Mouse (Mus musculus): ENCODE measurements around the gene Methig1.
A peak's percentile ranks its signal among the peaks of the same experiment; 100 is the strongest.
"Not testable (repeated sequence)": the region's sequence is repeated elsewhere in the genome, so short reads cannot be mapped to it uniquely, and the experiment has no call there.

The Methig1 gene

DNA sequence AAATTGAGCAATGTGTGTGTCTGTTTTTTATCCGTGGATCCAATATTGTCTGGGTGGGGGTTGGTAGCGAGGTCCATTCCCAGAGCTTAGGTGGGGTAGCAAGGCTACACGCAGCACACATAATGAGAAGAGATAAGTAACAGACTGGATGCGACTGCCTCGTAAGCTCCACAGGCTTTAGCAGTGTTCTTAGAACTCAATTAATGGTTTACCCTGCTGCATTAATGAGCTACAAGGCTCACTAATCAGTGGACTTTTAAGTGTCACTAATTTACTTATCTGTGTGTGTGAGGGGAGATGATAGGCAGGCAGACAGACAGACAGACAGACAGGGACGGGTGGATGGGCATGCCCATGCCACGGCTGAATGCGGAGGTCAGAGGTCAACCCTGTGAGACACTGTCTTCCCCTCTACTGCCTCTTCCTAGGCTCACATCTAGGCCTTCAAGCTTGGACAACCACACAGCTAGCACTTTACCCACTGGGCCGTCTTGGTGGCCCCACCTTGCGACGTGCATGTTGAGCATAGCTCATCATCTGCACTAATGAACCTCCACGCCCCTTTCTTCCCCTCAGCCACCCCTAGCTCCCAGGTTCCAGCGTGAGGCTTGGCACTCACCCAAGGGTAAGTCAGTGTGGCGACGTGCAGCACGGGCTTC, 47.8 kb downstream of the Methig1 start:
- DNase-seq: no peak

DNA sequence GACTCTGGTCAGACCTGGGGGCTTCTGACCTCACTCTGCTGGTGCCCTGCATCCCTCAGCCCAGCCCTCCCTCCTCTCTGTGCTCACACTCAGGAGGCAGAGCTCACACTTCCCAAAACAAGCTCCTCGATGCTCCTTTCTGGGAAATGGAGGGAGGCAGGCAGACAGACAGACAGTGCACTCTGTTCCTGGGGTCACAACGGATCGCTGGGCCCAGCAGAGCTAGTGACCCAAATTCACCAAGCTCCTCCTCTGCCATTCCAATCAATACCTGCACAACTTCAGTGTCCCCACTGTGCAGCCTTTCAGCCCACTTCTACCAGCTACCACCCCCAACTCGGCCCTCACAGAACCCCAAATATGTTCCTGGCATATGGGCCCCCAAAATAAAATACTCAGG, 48.9 kb downstream of the Methig1 start:
- DNase-seq: no peak

DNA sequence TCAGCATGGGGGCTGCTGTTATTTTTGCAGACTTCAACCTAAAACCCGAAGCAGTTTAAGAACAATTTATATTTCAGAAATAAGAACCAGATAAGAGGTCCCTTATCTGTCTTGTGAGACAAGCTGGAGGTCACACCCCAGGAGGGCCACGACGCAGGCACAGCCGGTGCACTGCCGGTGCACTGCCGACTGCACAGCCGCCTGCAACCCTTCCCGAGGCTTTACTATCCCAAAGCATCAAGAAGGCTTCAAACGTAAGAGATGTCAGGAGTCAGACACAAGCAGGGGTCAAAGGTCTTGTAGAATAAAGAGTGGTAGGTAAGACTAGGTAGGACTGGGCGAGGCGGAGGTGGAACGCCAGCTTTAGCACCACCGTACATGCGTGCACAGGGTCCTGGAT, 49.4 kb downstream of the Methig1 start:
- no peak for DNase-seq

DNA sequence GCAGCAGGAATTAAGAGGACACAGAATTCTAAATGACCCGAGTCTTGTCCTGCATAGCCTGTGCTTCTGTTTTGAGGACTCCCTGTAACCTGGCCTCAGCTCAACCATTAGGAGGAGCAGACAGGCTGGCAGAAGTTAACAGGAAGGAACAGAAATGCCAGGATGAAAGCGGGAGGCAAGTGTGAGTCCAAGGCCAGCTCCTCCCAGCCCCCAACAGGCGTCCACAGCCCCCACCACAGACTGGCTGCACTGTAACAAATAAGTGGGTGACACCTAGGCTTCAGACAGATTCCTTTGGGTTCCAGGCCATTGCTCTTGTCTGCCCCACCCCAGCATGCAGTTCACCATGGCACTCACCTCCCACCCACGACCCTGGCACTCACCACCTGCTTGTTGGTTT, 49.8 kb downstream of the Methig1 start:
- no peak for DNase-seq

DNA sequence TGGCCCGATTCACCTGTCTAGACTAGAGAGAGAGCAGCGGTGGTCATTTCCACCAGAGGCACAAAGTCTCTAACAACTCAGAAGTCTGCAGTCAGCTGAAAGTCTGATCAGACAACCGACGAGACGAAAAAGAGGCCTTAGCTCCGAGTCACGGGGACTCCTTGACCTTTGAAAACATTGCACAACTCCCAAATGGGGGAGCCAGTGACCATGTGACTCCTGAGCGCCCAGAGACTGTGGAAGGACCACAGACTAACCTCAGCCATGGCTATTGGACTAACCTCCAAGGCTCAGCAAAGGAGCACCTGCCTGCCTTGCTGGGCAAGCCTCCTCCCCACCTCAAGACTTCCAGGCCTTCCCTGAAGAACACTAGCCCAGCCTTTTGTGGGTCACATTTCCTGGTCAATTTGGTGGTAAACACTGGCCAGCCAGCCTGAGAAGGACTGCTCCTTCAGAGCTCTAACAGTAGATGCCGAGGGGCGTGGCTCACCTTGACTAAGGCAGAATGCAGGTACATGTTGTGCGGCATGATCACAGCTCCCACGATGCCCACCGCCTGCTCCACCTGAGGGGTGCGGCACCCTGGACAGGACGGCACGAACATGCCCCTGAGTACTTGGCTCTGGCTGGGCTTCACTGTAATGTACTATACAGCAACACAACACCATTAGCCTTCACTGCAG, 50.5 kb downstream of the Methig1 start:
- no peak for DNase-seq

DNA sequence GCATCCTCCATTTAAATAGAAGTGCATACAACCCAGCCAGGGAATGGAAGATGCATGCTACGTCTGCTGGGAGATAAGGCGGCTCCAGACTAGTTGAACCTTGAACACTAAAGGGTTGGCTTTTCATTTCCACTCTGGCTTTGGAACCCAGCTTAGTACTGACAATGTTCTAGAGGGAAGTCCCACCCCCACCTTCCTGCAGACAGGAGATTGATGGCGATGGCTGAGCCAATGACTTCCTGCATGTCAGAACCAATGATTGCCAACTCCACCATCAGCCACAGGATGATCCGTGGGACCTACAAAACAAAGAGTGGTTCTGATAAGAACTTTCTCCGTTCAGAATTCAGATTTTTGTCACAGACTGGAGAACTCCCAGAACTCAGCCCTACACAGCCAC, 53.1 kb downstream of the Methig1 start:
- no peak for DNase-seq

DNA sequence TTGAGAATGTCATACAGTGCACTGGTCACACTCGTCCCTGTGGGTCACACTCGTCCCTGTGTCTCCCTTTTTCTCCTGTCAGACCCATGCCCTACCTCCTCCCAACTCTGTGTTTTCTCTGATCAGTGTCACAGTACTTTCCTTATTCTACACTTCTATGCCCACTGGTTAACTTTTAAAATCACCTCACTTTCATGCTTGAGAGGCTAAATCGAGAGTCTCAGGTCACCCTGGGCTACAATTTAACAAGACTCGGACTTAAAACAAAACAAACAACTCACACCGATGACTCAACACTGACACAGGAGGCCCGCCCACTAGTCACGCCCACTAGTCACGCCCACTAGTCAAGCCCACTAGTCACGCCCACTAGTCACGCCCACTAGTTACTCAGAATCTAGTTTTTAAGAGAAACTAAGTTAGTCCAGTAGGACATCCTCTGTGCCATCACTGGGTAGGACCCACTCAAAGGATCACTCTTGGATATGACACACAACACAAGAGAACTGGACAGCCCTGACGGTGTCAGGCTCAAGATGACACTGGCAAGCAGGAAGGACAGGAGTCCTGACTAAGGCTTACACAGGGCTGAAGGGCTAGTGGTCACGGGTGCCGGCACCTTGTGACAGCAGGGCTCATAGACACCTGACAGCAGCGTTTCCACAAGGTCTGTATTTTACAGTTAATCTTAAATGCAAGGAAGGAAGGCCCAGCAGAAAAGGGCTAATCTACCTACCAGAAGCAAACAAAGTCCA, 58.1 kb downstream of the Methig1 start:
- DNase-seq: no peak

DNA sequence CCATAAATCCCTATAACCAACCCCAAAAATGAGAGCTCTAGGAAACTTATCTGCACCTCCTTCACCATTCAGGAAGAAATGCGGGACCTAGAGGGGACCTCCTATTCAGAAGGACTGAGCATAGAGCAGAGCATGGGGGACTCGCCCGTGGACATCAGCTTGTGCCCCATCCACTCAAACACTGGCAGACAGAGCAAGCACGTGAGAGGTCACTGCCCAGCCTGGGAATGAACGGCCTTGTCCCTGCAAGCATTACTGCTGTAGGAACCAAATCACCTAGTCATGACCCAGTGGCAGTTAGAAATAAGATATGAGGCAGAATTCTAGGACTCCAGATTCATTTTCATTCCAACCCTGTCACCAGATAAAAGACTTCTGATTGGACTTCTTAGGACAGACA, 58.8 kb downstream of the Methig1 start:
- DNase-seq: no peak

DNA sequence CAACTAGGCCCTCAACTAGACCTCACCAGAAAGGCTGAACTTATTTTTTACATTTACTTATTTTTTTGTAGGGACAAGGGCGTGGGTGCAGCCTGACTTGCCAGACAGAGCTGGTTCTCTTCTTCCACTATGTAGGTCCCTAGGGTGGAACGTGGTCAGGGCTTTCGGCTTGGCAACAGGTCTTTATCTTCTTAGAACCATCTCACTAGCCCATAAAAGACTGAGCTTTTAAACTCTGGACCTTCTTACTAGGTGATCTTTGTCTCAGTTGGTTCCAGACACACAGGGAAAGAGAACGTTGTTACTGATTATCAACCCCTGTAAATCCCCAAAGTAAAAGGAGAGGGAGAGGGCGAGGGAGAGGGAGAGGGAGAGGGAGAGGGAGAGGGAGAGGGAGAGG, 60.4 kb downstream of the Methig1 start:
- no peak for DNase-seq

DNA sequence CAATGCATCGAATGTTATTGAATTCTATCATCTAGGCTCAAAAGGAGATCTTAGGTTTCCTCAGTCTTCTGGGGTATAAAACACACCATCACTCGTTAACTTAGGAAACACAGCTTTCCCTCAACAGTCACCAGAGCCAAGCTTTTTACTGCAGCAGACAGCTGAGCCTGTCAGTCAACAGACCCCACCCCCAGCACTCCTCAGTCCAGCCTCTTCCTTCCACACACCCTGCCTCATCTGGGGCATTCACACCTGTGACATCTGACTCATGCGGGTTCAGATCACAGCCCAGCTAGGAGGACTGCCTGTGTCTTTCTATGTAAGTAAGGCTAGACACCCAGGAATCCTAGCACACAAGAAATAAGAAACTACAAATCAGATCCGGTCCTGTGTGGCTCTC, 61.1 kb downstream of the Methig1 start:
- DNase-seq: no peak

DNA sequence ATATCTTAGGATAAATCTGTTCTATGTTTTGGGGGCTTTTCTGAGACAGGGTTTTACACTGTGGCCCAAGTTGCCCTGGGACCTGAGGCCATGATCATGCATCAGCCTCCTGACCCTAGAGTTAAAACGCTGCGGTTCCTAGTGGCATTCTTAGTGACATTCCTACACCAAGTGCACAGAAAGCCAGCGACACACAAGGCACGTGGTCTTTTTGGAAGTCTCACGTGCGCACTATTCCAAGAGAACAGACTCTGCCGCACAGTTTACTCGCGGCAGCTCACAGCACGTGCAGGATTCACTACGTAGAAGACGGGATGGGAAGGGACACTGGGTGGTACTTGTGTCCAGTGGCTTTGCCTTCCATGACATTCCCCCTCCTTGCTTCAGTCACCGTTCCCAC, 62.0 kb downstream of the Methig1 start:
- no peak for DNase-seq

DNA sequence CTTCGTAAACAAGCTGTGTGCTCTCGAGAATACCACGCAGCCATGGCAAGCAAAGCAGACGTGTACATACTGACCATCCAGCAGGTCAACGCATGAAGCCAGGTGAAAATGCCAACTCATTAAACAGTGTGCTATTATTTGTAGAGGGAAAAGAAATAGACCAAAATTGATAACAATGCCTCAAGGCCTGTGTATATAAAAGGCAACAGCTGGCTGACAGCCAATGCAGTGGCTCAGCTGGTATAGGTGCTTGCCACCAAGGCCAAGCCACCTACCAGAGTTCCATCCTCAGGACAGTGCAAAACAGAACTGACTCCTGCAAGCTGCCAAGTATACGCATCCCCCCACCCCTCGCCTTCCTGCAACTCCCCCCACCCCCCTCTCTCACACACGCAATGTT, 62.7 kb downstream of the Methig1 start:
- peak in 1 of 2 experiments; percentile 26 for DNase-seq

DNA sequence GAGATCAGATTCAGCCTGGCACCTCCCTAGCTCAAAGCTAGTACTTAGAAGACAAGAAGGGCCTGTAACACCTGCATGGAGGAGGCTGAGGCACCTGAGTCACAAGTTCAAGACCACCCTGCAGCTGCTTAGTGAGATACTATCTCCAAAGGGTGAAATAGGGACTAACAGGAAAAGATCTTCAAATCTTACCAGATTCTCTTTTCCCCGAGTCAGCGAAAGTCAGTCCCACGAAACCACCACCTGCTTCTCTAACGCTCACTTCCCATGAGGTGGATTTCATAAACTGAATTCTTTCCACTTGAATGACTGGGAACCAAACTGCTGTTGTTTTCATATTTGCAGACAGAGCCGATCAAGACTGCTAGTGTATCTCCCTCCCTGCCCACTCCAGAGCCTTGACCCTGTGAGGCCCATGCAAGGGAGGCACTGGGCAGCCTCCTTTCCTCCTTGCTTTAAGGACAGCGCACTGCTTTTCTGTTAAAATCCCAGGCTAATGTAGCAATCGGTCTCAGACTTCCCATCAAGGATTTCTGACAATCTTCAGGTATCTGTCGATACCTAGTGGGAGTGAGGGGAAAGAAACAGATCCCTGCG, 65.0 kb downstream of the Methig1 start:
- DNase-seq: no peak

DNA sequence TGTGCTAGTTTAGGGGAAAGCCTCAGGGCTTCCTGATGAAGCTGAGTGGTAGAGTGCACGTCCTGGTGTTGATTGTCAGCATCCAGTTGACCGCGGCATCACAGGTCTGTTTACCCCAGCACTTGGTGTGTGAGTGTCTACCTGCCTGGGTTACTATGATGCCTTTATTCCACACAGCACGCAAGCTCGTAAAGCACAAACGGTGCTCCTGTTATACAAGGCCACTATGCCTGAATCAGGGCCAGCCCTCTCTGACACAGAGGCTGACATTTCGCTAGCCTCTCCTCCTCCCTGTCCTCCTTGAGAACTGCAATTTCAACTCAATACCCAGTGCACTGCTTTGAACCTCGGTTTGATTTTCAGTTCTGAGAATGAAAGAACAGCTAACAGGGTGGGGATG, 66.4 kb downstream of the Methig1 start:
- no peak for DNase-seq

DNA sequence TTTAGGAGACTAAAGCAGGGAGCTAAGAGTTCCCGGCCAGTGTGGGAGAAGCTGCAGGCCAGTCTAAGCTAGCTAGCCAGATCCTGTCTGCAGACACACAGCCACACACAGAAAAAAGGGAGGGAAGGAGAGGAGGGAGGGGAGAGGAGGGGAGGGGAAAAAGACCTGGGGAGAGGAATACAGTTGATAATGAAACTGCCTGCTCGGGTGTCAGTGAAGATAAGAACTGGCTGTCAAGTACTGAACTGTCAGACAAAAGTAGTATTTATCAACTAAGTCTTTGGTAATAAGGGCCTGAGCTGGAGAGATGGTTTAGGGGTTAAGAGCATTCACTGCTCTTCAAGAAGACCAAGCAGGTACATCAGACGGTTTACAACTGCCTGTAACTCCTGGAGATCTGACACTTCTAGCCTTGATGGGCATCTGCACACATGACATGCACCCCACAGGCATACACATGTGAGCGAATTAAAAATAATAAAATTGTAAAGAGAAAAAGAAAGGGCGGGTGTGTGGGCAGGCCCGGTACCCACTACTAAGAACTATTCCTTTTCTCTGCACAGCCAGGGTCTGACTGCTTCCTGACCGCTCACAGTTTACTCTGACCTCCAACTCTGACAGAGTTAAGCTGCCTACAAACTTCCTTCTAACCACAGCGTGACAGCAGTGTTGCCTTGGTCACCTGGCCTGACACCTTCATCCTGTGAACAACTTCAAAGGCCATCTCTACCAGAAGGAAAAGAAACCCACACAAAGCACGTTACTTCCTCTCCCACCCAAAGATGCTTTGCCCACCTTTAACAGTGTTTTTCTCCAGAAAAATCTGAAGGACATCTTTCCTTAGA, 67.2 kb downstream of the Methig1 start:
- no peak for DNase-seq

DNA sequence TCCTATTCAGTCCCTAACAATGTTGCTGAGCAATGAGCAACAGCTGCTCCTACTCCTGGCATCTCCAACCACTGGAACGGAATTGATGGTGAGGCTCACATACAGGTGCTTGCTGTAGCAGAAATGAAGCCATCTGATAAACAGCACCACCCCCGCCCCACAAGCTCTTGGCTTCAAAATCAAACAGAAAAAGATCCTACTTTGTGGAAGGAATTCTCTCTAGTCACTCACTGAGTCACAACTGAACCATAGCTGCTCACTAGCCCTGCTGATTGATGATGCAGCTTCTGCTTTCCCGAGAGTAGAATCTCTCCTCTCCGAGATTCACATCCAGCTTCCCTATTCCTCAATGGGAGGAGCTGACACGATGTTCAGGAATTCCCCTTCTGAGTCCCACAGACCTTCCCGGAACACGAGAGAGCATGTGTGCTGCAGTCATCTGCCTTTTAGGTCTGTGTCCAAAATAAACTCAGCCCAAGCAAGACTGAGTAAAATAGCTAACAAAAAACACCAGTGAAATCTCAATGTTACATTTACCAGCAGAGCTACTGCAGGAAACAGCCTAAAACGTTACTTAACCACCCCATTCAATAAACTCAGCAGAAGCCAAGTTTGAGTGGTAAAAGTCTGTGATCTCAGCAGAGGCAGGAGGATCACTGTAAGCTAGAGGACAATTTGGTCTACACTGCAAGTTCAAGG, 68.3 kb downstream of the Methig1 start:
- no peak for DNase-seq

DNA sequence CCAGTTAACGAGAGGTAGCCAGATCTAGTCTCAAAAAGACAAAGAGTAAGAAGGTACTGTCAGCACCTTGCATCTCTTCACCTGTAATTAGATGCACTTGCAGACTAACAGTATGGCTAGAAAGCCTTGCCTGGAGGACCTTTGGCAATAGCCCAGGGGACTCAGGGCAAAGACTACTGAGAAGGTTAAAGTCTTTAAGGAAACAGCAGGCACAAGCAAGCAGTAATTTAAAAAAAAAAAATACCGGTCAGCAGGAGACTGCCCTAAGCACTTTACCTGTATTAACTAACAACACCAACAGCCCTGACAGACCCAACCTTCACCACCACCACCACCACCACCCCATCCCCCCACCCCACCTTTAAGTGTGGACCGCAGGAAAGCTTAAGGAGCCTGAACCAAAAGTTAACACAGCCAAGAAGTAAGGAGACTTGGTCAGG, 68.8 kb downstream of the Methig1 start, which contains the start of gene Gm5475:
Gm5475 (plus strand) TSS at position 390 of the 440 bp plus-strand sequence.
- not testable (repeated sequence) for DNase-seq

DNA sequence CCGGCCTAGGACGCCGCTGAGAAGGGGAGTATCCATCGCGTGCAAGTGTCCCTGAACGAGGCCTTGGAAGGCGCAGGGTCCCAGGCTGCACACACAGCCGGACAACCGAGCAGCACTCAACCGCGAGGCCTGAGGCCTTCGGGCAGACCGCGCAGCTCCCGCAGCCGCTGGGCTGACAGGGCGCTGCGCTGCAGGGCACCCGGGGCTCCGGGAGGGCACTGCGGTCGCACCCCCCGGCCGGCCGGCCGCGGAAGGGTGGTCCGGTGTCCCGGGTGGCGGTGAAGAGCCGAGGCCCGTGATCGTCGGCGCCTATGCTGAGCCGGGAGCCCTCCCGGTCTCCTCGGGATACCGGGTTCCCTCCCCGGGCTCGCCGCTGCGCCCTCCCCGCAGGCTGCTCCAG, 69.5 kb downstream of the Methig1 start:
- peak in 1 of 2 experiments; percentile 43 for DNase-seq

DNA sequence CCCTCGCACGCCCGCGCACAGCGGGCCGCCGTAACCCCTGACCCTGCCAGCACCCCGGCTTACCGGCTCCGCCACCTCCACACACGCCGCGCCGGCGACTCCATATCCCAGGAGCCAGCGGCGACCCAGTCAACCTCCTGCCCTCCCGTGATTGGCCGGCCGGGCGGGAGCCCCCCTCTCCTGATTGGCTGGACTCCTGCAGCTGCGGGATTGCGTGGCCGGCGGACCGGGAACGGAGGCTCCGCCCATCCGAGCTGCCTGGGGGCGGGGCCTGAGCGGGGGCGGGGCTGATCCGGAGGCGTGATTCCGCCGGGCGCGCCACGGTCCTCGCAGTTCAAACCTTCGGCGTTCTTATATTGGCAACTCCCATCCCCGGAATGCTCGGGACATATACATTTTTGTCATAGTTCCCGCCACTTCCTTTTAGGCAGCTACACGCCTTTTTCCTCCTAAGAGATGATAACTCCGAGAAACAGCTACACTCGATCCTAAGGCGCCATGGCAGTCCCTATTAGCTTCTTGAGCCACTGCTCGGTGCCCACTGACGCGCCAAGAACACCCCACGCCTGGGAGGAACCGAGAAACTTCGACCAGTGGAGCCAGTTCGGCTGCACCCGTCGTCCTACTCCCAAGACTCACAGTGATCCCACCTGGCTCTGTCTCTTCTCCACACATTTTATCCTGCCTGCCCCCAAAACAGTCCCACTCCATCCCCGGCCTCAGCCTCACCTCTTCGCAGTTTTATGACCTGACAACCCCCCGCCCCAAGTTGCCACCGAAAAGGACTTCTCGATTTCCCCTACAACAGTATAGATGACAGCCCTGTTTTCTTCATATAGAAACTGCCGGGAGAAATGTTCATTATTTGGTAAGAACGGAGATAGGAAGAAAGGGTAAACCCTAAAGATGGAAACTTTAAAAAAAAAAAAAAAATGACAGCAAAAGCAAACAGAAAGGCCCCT, 70.2 kb downstream of the Methig1 start:
- peak; percentile 98 for DNase-seq

DNA sequence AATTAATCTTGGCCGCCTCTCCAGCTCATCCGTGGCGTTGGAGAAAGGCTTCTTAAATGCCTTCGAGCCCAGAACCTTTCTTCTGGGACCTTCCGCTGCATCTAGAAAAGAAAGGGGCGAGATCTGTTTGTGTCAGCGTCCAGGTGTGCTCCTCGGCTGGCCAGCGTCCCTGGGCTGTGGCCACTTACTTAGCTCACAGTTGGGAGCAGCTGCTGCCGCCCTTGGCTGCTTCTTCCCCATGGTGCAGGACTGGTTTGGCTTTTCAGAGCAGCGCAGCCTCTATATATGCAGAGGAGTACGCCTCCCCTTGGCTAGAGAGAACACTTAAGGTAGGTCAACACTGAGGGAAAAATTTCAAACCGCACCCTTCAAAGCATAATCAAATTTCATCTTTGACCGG, 71.0 kb downstream of the Methig1 start:
- DNase-seq: no peak
